Mouse (Mus musculus): ENCODE measurements around the gene Ctnna2. TPM values are rescaled to one million over a fixed set of nuclear protein-coding genes. Genes with fewer than 3 reads are reported as not detected.
A peak's percentile ranks its signal among the peaks of the same experiment; 100 is the strongest.

Ctnna2 gene
- polyA plus RNA-seq, 1 experiment from 2014 or later = 0.83 TPM

GRCm38 (mm10) chr6:77644591-77644990 is 334.9 kb downstream of the Ctnna2 start:
- Histone ChIP-seq H3K4me1 (replicated peaks; ENCODE audit: control insufficient read depth, insufficient read depth, low read length) (no peaks in the 10 kb centered on the region), H3K4me2 (ENCODE audit: low read depth, low read length) (no peak overlapping the region), H3K27me3 (ENCODE audit: control insufficient read depth, insufficient read depth, low read depth, low read length) (no peaks in the 10 kb centered on the region), H3K9ac (ENCODE audit: low read length) (no peak overlapping the region), H3K36me3 (ENCODE audit: control insufficient read depth, insufficient read depth, low read length) (no peaks in the 10 kb centered on the region), H3K27ac (ENCODE audit: low read length) (no peak overlapping the region), H3K9me3 (ENCODE audit: control insufficient read depth, low read length) (no peaks in the 10 kb centered on the region), H3K4me3 (ENCODE audit: low read length) (no peak overlapping the region)
- no peak for ATAC-seq (ENCODE audit: low read depth)
- 63% methylated on average over 4 of the region's 4 CpGs for WGBS

GRCm38 (mm10) chr6:77638784-77639183 is 340.7 kb downstream of the Ctnna2 start:
- no peak for ATAC-seq (ENCODE audit: low read depth)
- Histone ChIP-seq H3K36me3 (ENCODE audit: control insufficient read depth, insufficient read depth, low read length) (no peaks in the 10 kb centered on the region), H3K9me3 (ENCODE audit: control insufficient read depth, low read length) (no peaks in the 10 kb centered on the region), H3K4me1 (replicated peaks; ENCODE audit: control insufficient read depth, insufficient read depth, low read length) (no peaks in the 10 kb centered on the region), H3K27me3 (ENCODE audit: control insufficient read depth, insufficient read depth, low read depth, low read length) (no peaks in the 10 kb centered on the region), H3K4me3 (ENCODE audit: low read length) (no peak overlapping the region), H3K9ac (ENCODE audit: low read length) (no peak overlapping the region), H3K4me2 (ENCODE audit: low read depth, low read length) (no peak overlapping the region), H3K27ac (ENCODE audit: low read length) (no peak overlapping the region)
- WGBS = 84% methylated on average over 2 of the region's 2 CpGs

GRCm38 (mm10) chr6:77633997-77634396 is 345.5 kb downstream of the Ctnna2 start:
- H3K27ac ChIP-seq (ENCODE audit: low read length) = no peak overlapping the region
- no peaks in the 10 kb centered on the region for H3K9me3 ChIP-seq (ENCODE audit: control insufficient read depth, low read length)
- no peaks in the 10 kb centered on the region for H3K36me3 ChIP-seq (ENCODE audit: control insufficient read depth, insufficient read depth, low read length)
- peak; percentile 31; the same call in 1 of the 2 replicates for ATAC-seq (ENCODE audit: low read depth)
- H3K4me1 ChIP-seq (replicated peaks; ENCODE audit: control insufficient read depth, insufficient read depth, low read length) = no peaks in the 10 kb centered on the region
- no peak overlapping the region for H3K4me3 ChIP-seq (ENCODE audit: low read length)
- 27% methylated on average over 9 of the region's 9 CpGs for WGBS
- no peak overlapping the region for H3K9ac ChIP-seq (ENCODE audit: low read length)
- no peaks in the 10 kb centered on the region for H3K27me3 ChIP-seq (ENCODE audit: control insufficient read depth, insufficient read depth, low read depth, low read length)
- H3K4me2 ChIP-seq (ENCODE audit: low read depth, low read length) = no peak overlapping the region

- no peak overlapping the region for H3K27ac ChIP-seq (ENCODE audit: low read length)
- no peaks in the 10 kb centered on the region for H3K4me1 ChIP-seq (replicated peaks; ENCODE audit: control insufficient read depth, insufficient read depth, low read length)
- ATAC-seq (ENCODE audit: low read depth) = peak; percentile 65
- no peak overlapping the region for H3K4me3 ChIP-seq (ENCODE audit: low read length)
- WGBS = 44% methylated on average over 7 of the region's 7 CpGs
- no peak overlapping the region for H3K4me2 ChIP-seq (ENCODE audit: low read depth, low read length)
- no peaks in the 10 kb centered on the region for H3K9me3 ChIP-seq (ENCODE audit: control insufficient read depth, low read length)
- no peak overlapping the region for H3K9ac ChIP-seq (ENCODE audit: low read length)
- no peaks in the 10 kb centered on the region for H3K27me3 ChIP-seq (ENCODE audit: control insufficient read depth, insufficient read depth, low read depth, low read length)
- no peaks in the 10 kb centered on the region for H3K36me3 ChIP-seq (ENCODE audit: control insufficient read depth, insufficient read depth, low read length)
These were observed 350.8 kb downstream of the Ctnna2 start for GRCm38 (mm10) chr6:77628573-77629192.

GRCm38 (mm10) chr6:77604642-77605392 is 374.7 kb downstream of the Ctnna2 start:
- H3K4me3 ChIP-seq (ENCODE audit: low read length) = no peak overlapping the region
- H3K9ac ChIP-seq (ENCODE audit: low read length) = no peak overlapping the region
- H3K4me2 ChIP-seq (ENCODE audit: low read depth, low read length) = no peak overlapping the region
- H3K9me3 ChIP-seq (ENCODE audit: control insufficient read depth, low read length) = no peaks in the 10 kb centered on the region
- H3K36me3 ChIP-seq (ENCODE audit: control insufficient read depth, insufficient read depth, low read length) = no peaks in the 10 kb centered on the region
- no peak for ATAC-seq (ENCODE audit: low read depth)
- no peaks in the 10 kb centered on the region for H3K27me3 ChIP-seq (ENCODE audit: control insufficient read depth, insufficient read depth, low read depth, low read length)
- no peak overlapping the region for H3K27ac ChIP-seq (ENCODE audit: low read length)
- 85% methylated on average over 14 of the region's 14 CpGs for WGBS
- no peaks in the 10 kb centered on the region for H3K4me1 ChIP-seq (replicated peaks; ENCODE audit: control insufficient read depth, insufficient read depth, low read length)

GRCm38 (mm10) chr6:77603914-77604313 is 375.6 kb downstream of the Ctnna2 start:
- Histone ChIP-seq H3K27me3 (ENCODE audit: control insufficient read depth, insufficient read depth, low read depth, low read length) (no peaks in the 10 kb centered on the region), H3K9me3 (ENCODE audit: control insufficient read depth, low read length) (no peaks in the 10 kb centered on the region), H3K4me1 (replicated peaks; ENCODE audit: control insufficient read depth, insufficient read depth, low read length) (no peaks in the 10 kb centered on the region), H3K27ac (ENCODE audit: low read length) (no peak overlapping the region), H3K4me3 (ENCODE audit: low read length) (no peak overlapping the region), H3K4me2 (ENCODE audit: low read depth, low read length) (no peak overlapping the region), H3K9ac (ENCODE audit: low read length) (no peak overlapping the region), H3K36me3 (ENCODE audit: control insufficient read depth, insufficient read depth, low read length) (no peaks in the 10 kb centered on the region)
- 6% methylated on average over 1 of the region's 1 CpGs for WGBS
- no peak for ATAC-seq (ENCODE audit: low read depth)

- Histone ChIP-seq H3K36me3 (ENCODE audit: control insufficient read depth, insufficient read depth, low read length) (no peaks in the 10 kb centered on the region), H3K4me2 (ENCODE audit: low read depth, low read length) (no peak overlapping the region), H3K4me1 (replicated peaks; ENCODE audit: control insufficient read depth, insufficient read depth, low read length) (no peaks in the 10 kb centered on the region), H3K27ac (ENCODE audit: low read length) (no peak overlapping the region), H3K9me3 (ENCODE audit: control insufficient read depth, low read length) (no peaks in the 10 kb centered on the region), H3K9ac (ENCODE audit: low read length) (no peak overlapping the region), H3K27me3 (ENCODE audit: control insufficient read depth, insufficient read depth, low read depth, low read length) (no peaks in the 10 kb centered on the region), H3K4me3 (ENCODE audit: low read length) (no peak overlapping the region)
- WGBS = 31% methylated on average over 2 of the region's 2 CpGs
- no peak for ATAC-seq (ENCODE audit: low read depth)
These were observed 380.3 kb downstream of the Ctnna2 start for GRCm38 (mm10) chr6:77599244-77599643.

GRCm38 (mm10) chr6:77582568-77582967 is 396.9 kb downstream of the Ctnna2 start:
- Histone ChIP-seq H3K27me3 (ENCODE audit: control insufficient read depth, insufficient read depth, low read depth, low read length) (no peaks in the 10 kb centered on the region), H3K4me2 (ENCODE audit: low read depth, low read length) (no peak overlapping the region), H3K4me1 (replicated peaks; ENCODE audit: control insufficient read depth, insufficient read depth, low read length) (no peaks in the 10 kb centered on the region), H3K9ac (ENCODE audit: low read length) (no peak overlapping the region), H3K9me3 (ENCODE audit: control insufficient read depth, low read length) (no peaks in the 10 kb centered on the region), H3K36me3 (ENCODE audit: control insufficient read depth, insufficient read depth, low read length) (no peaks in the 10 kb centered on the region), H3K4me3 (ENCODE audit: low read length) (no peak overlapping the region), H3K27ac (ENCODE audit: low read length) (no peak overlapping the region)
- 37% methylated on average over 4 of the region's 4 CpGs for whole genome bisulfite sequencing
- ATAC-seq (ENCODE audit: low read depth) = no peak

- no peaks in the 10 kb centered on the region for H3K27me3 ChIP-seq (ENCODE audit: control insufficient read depth, insufficient read depth, low read depth, low read length)
- no peak overlapping the region for H3K9ac ChIP-seq (ENCODE audit: low read length)
- H3K9me3 ChIP-seq (ENCODE audit: control insufficient read depth, low read length) = no peaks in the 10 kb centered on the region
- no peak overlapping the region for H3K27ac ChIP-seq (ENCODE audit: low read length)
- no peaks in the 10 kb centered on the region for H3K4me1 ChIP-seq (replicated peaks; ENCODE audit: control insufficient read depth, insufficient read depth, low read length)
- no peak for ATAC-seq (ENCODE audit: low read depth)
- no peak overlapping the region for H3K4me2 ChIP-seq (ENCODE audit: low read depth, low read length)
- H3K4me3 ChIP-seq (ENCODE audit: low read length) = no peak overlapping the region
- H3K36me3 ChIP-seq (ENCODE audit: control insufficient read depth, insufficient read depth, low read length) = no peaks in the 10 kb centered on the region
These were observed 398.6 kb downstream of the Ctnna2 start for GRCm38 (mm10) chr6:77580926-77581325.
